Mouse (Mus musculus): ENCODE measurements around the gene Map3k11. TPM values are rescaled to one million over a fixed set of nuclear protein-coding genes. Genes with fewer than 3 reads are reported as not detected.

The Map3k11 gene
- total and polyA plus RNA-seq, 3 experiments = 22.5 to 38.3 TPM; not detected in 1

- peaks cover 1% of the 10 kb centered on the region; the same call in 1 of the 2 replicates for H3K79me2 ChIP-seq (ENCODE audit: control insufficient read depth, insufficient read depth, low read length, poor library complexity)
- no peaks in the 10 kb centered on the region for H3K27me3 ChIP-seq (ENCODE audit: control insufficient read depth in 1 of 2, insufficient read depth in 2 of 2, low read length in 2 of 2)
- TF ChIP-seq TCF12 (IDR thresholded peaks at IDR 0.05; ENCODE audit: low read depth, low read length) (no peak), USF1 (IDR thresholded peaks at IDR 0.05; ENCODE audit: low read depth, low read length) (no peak), GATA1 (IDR thresholded peaks at IDR 0.05; ENCODE audit: low read depth, low read length) (no peak), CHD1 (IDR thresholded peaks at IDR 0.05; ENCODE audit: low read depth, low read length) (no peak), SMC3 (IDR thresholded peaks at IDR 0.05; ENCODE audit: low read depth, low read length) (no peak), MYB (IDR thresholded peaks at IDR 0.05; ENCODE audit: low read depth, low read length) (no peak), TAL1 (IDR thresholded peaks at IDR 0.05; ENCODE audit: low read length) (no peak), NRF1 (IDR thresholded peaks at IDR 0.05; ENCODE audit: insufficient read depth, low read depth, low read length, poor library complexity, severe bottlenecking) (no peak), EP300 (IDR thresholded peaks at IDR 0.05; ENCODE audit: low read depth in 1 of 2, low read length in 2 of 2) (no peak), MYC (IDR thresholded peaks at IDR 0.05; ENCODE audit: low read depth, low read length) (no peak), MAZ (IDR thresholded peaks at IDR 0.05; ENCODE audit: low read depth, low read length) (no peak), ETS1 (IDR thresholded peaks at IDR 0.05; ENCODE audit: low read depth, low read length) (no peak), JUND (IDR thresholded peaks at IDR 0.05; ENCODE audit: low read depth, low read length) (no peak), MAFK (IDR thresholded peaks at IDR 0.05; ENCODE audit: borderline replicate concordance, low read depth, low read length) (no peak), POLR2AphosphoS5 (IDR thresholded peaks at IDR 0.05; ENCODE audit: borderline replicate concordance, low read depth, low read length) (no peak), USF2 (IDR thresholded peaks at IDR 0.05; ENCODE audit: borderline replicate concordance in 1 of 2, insufficient read depth in 1 of 2, low read depth in 1 of 2, low read length in 2 of 2) (no peak), POLR2A (IDR thresholded peaks at IDR 0.05; ENCODE audit: control insufficient read depth in 1 of 2, insufficient read depth in 1 of 2, low read depth in 1 of 2, low read length in 2 of 2, poor library complexity in 1 of 2) (no peak), ZMIZ1 (IDR thresholded peaks at IDR 0.05; ENCODE audit: low read depth, low read length) (no peak)
- peaks cover 0 to 4% of the 10 kb centered on the region in 2 experiments; a peak in 2 of 4 replicates for H3K4me1 ChIP-seq (ENCODE audit: control insufficient read depth in 1 of 2, insufficient read depth in 2 of 2, low read length in 2 of 2)
- no peak for DNase-seq (ENCODE audit: low read depth, low spot score)
- H3K9ac ChIP-seq (ENCODE audit: control insufficient read depth, low read depth, low read length, poor library complexity, severe bottlenecking) = no peak overlapping the region
- peaks cover 8 to 14% of the 10 kb centered on the region in 2 experiments for H3K36me3 ChIP-seq (ENCODE audit: control insufficient read depth in 1 of 2, insufficient read depth in 2 of 2, low read length in 2 of 2)
- H3K9me3 ChIP-seq (replicated peaks; ENCODE audit: insufficient read depth, low read length) = no peaks in the 10 kb centered on the region
- H3K27ac ChIP-seq (ENCODE audit: control insufficient read depth, low read depth, low read length) = no peak overlapping the region
- no peak overlapping the region for H3K4me3 ChIP-seq (ENCODE audit: control insufficient read depth in 1 of 2, insufficient read depth in 1 of 2, low read depth in 2 of 2, low read length in 2 of 2)
These were observed 28.4 kb downstream of the Map3k11 start for GRCm38 (mm10) chr19:5716955-5717354.

GRCm38 (mm10) chr19:5721233-5721632, 32.7 kb downstream of the Map3k11 start:
- TF ChIP-seq ETS1 (IDR thresholded peaks at IDR 0.05; ENCODE audit: low read depth, low read length) (no peak), EP300 (IDR thresholded peaks at IDR 0.05; ENCODE audit: low read depth in 1 of 2, low read length in 2 of 2) (no peak), HCFC1 (IDR thresholded peaks at IDR 0.05; ENCODE audit: low read depth, low read length) (no peak), KAT2A (conservative IDR thresholded peaks at IDR 0.05; ENCODE audit: low read depth, low read length) (no peak), POLR2A (IDR thresholded peaks at IDR 0.05; ENCODE audit: control insufficient read depth in 1 of 2, insufficient read depth in 1 of 2, low read depth in 1 of 2, low read length in 2 of 2, poor library complexity in 1 of 2) (no peak), MXI1 (IDR thresholded peaks at IDR 0.05; ENCODE audit: low read depth, low read length) (no peak), JUND (IDR thresholded peaks at IDR 0.05; ENCODE audit: low read depth, low read length) (no peak), SMC3 (IDR thresholded peaks at IDR 0.05; ENCODE audit: low read depth, low read length) (no peak), ZNF384 (IDR thresholded peaks at IDR 0.05; ENCODE audit: low read depth, low read length) (no peak), NRF1 (IDR thresholded peaks at IDR 0.05; ENCODE audit: insufficient read depth, low read depth, low read length, poor library complexity, severe bottlenecking) (no peak), CHD1 (IDR thresholded peaks at IDR 0.05; ENCODE audit: low read depth, low read length) (no peak), USF1 (IDR thresholded peaks at IDR 0.05; ENCODE audit: low read depth, low read length) (no peak), CTCF (IDR thresholded peaks at IDR 0.05 in 2 of 3, conservative IDR thresholded peaks at IDR 0.05 in 1 of 3; ENCODE audit: control insufficient read depth in 1 of 3, insufficient read depth in 1 of 3, low read depth in 2 of 3, low read length in 3 of 3, poor library complexity in 1 of 3, severe bottlenecking in 1 of 3) (no peak)
- H3K36me3 ChIP-seq (ENCODE audit: control insufficient read depth in 1 of 2, insufficient read depth in 2 of 2, low read length in 2 of 2) = peaks cover 8 to 27% of the 10 kb centered on the region in 2 experiments
- H3K9ac ChIP-seq (ENCODE audit: control insufficient read depth, low read depth, low read length, poor library complexity, severe bottlenecking) = no peak overlapping the region
- no peak overlapping the region for H3K4me3 ChIP-seq (ENCODE audit: control insufficient read depth in 1 of 2, insufficient read depth in 1 of 2, low read depth in 2 of 2, low read length in 2 of 2)
- H3K4me1 ChIP-seq (ENCODE audit: control insufficient read depth in 1 of 2, insufficient read depth in 2 of 2, low read length in 2 of 2) = peaks cover 3 to 19% of the 10 kb centered on the region in 2 experiments; a peak in 3 of 4 replicates
- peaks cover 28% of the 10 kb centered on the region for H3K79me2 ChIP-seq (ENCODE audit: control insufficient read depth, insufficient read depth, low read length, poor library complexity)
- H3K27me3 ChIP-seq (ENCODE audit: control insufficient read depth in 1 of 2, insufficient read depth in 2 of 2, low read length in 2 of 2) = no peaks in the 10 kb centered on the region
- no peak for DNase-seq (ENCODE audit: low read depth, low spot score)
- no peak overlapping the region for H3K27ac ChIP-seq (ENCODE audit: control insufficient read depth, low read depth, low read length)
- no peaks in the 10 kb centered on the region for H3K9me3 ChIP-seq (replicated peaks; ENCODE audit: insufficient read depth, low read length)
